Mouse (Mus musculus): Measurements from ENCODE around the gene Edem3. TPM values are rescaled to one million over a fixed set of nuclear protein-coding genes. Genes with fewer than 3 reads are reported as not detected.

Gene Edem3
- polyA plus RNA-seq, 1 experiment, result 19.9 TPM

DNA sequence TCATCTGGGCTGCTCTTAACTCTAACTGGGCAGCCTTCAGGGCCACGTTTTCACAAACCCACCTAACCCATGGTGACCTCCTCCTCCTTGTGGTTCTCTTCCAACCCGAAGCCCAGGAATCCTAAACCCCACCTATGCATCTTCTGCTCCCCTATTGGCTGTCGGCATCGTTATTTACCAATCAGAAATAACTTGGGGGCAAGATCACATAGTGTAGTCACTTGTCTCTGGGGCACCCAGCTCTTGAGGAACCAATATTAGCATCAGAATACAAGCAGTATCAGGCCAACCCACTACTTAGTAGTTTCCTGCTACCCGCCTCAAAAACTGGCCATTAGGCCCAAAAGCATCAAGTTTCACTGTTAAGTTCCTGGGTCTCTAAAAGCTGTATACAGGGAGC, 42.5 kb upstream of the Edem3 start:
- Histone ChIP-seq H3K4me1 (ENCODE audit: control insufficient read depth, insufficient read depth, low read length) (no peaks in the 10 kb centered on the region), H3K27ac (ENCODE audit: insufficient read depth, low read length) (no peak overlapping the region), H3K4me3 (replicated peaks; ENCODE audit: insufficient read depth, low read depth, low read length) (no peak overlapping the region), H3K27me3 (ENCODE audit: control insufficient read depth, insufficient read depth, low read length) (no peaks in the 10 kb centered on the region)
- WGBS, result 67% methylated on average over 5 of the region's 5 CpGs
- TF ChIP-seq CTCF (IDR thresholded peaks at IDR 0.05; ENCODE audit: borderline replicate concordance, insufficient read depth, low read depth, low read length), result no peak
- TF ChIP-seq POLR2A (IDR thresholded peaks at IDR 0.05; ENCODE audit: borderline replicate concordance, insufficient read depth, low read length), result no peak
- DNase-seq, result no peak

GRCm38 (mm10) chr1:151713622-151714021, 41.5 kb upstream of the Edem3 start:
- no peak overlapping the region for H3K4me3 ChIP-seq (replicated peaks; ENCODE audit: insufficient read depth, low read depth, low read length)
- no peaks in the 10 kb centered on the region for H3K4me1 ChIP-seq (ENCODE audit: control insufficient read depth, insufficient read depth, low read length)
- H3K27me3 ChIP-seq (ENCODE audit: control insufficient read depth, insufficient read depth, low read length), result no peaks in the 10 kb centered on the region
- DNase-seq, result no peak
- TF ChIP-seq CTCF (IDR thresholded peaks at IDR 0.05; ENCODE audit: borderline replicate concordance, insufficient read depth, low read depth, low read length) (no peak), POLR2A (IDR thresholded peaks at IDR 0.05; ENCODE audit: borderline replicate concordance, insufficient read depth, low read length) (no peak)
- H3K27ac ChIP-seq (ENCODE audit: insufficient read depth, low read length), result no peak overlapping the region

DNA sequence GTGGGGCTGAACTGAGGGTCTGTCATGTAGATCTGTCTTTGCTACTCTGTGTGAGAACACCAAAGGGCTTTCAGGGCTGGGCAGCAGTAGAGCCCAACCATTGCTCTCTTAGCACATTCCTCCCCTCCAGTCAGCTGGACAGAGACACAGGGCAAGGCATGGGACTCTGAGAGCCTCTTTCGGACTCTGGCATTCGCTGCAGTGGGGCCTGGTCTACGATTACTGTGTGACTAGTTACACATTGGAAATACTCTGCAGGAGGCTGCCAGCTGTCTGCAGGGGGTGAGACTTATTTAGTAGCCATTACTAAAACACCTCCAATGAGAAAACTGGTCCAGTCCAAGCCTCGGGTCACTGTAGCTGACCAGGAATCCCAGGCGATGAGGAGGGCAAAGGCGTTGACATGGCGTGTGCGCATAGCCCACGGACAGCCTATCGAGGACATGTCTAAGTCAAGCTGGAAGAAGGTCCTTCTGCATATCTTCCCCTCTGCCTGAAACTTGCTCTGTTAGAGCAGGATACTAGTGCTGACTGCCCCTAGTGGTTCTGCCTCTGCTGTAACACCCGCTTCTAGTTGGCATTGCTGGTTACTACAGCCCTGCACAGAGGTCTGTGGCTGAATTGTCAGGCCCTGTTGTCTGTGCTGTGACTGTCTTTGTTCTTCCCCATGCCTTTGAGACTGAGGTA, 39.0 kb upstream of the Edem3 start:
- DNase-seq, result no peak
- no peaks in the 10 kb centered on the region for H3K27me3 ChIP-seq (ENCODE audit: control insufficient read depth, insufficient read depth, low read length)
- H3K27ac ChIP-seq (ENCODE audit: insufficient read depth, low read length), result no peak overlapping the region
- peaks cover 13% of the 10 kb centered on the region for H3K4me1 ChIP-seq (ENCODE audit: control insufficient read depth, insufficient read depth, low read length)
- 68% methylated on average over 11 of the region's 11 CpGs for WGBS
- H3K4me3 ChIP-seq (replicated peaks; ENCODE audit: insufficient read depth, low read depth, low read length), result no peak overlapping the region
- TF ChIP-seq CTCF (IDR thresholded peaks at IDR 0.05; ENCODE audit: borderline replicate concordance, insufficient read depth, low read depth, low read length), result no peak
- no peak for TF ChIP-seq POLR2A (IDR thresholded peaks at IDR 0.05; ENCODE audit: borderline replicate concordance, insufficient read depth, low read length)

- Histone ChIP-seq H3K4me3 (replicated peaks; ENCODE audit: insufficient read depth, low read depth, low read length) (no peak overlapping the region), H3K27me3 (ENCODE audit: control insufficient read depth, insufficient read depth, low read length) (no peaks in the 10 kb centered on the region), H3K27ac (ENCODE audit: insufficient read depth, low read length) (no peak overlapping the region), H3K4me1 (ENCODE audit: control insufficient read depth, insufficient read depth, low read length) (peaks cover 17% of the 10 kb centered on the region)
- WGBS, result 85% methylated on average over 5 of the region's 5 CpGs
- TF ChIP-seq POLR2A (IDR thresholded peaks at IDR 0.05; ENCODE audit: borderline replicate concordance, insufficient read depth, low read length), result no peak
- TF ChIP-seq CTCF (IDR thresholded peaks at IDR 0.05; ENCODE audit: borderline replicate concordance, insufficient read depth, low read depth, low read length), result no peak
- DNase-seq, result no peak
These were observed 37.5 kb upstream of the Edem3 start for GRCm38 (mm10) chr1:151717624-151718023.

GRCm38 (mm10) chr1:151718575-151718974, 36.6 kb upstream of the Edem3 start:
- H3K27me3 ChIP-seq (ENCODE audit: control insufficient read depth, insufficient read depth, low read length), result no peaks in the 10 kb centered on the region
- TF ChIP-seq POLR2A (IDR thresholded peaks at IDR 0.05; ENCODE audit: borderline replicate concordance, insufficient read depth, low read length) (no peak), CTCF (IDR thresholded peaks at IDR 0.05; ENCODE audit: borderline replicate concordance, insufficient read depth, low read depth, low read length) (no peak)
- 97% methylated on average over 8 of the region's 8 CpGs for WGBS
- H3K27ac ChIP-seq (ENCODE audit: insufficient read depth, low read length), result no peak overlapping the region
- H3K4me3 ChIP-seq (replicated peaks; ENCODE audit: insufficient read depth, low read depth, low read length), result no peak overlapping the region
- no peak for DNase-seq
- H3K4me1 ChIP-seq (ENCODE audit: control insufficient read depth, insufficient read depth, low read length), result peaks cover 17% of the 10 kb centered on the region

- H3K27me3 ChIP-seq (ENCODE audit: control insufficient read depth, insufficient read depth, low read length), result no peaks in the 10 kb centered on the region
- TF ChIP-seq POLR2A (IDR thresholded peaks at IDR 0.05; ENCODE audit: borderline replicate concordance, insufficient read depth, low read length) (no peak), CTCF (IDR thresholded peaks at IDR 0.05; ENCODE audit: borderline replicate concordance, insufficient read depth, low read depth, low read length) (no peak)
- DNase-seq, result peak in 1 of 2 experiments; percentile 18
- 31% methylated on average over 5 of the region's 5 CpGs for WGBS
- no peak overlapping the region for H3K4me3 ChIP-seq (replicated peaks; ENCODE audit: insufficient read depth, low read depth, low read length)
- peaks cover 17% of the 10 kb centered on the region for H3K4me1 ChIP-seq (ENCODE audit: control insufficient read depth, insufficient read depth, low read length)
- no peak overlapping the region for H3K27ac ChIP-seq (ENCODE audit: insufficient read depth, low read length)
These were observed 35.3 kb upstream of the Edem3 start for GRCm38 (mm10) chr1:151719911-151720310.

- Histone ChIP-seq H3K27ac (ENCODE audit: insufficient read depth, low read length) (no peak overlapping the region), H3K4me1 (ENCODE audit: control insufficient read depth, insufficient read depth, low read length) (peaks cover 17% of the 10 kb centered on the region), H3K4me3 (replicated peaks; ENCODE audit: insufficient read depth, low read depth, low read length) (no peak overlapping the region), H3K27me3 (ENCODE audit: control insufficient read depth, insufficient read depth, low read length) (no peaks in the 10 kb centered on the region)
- no peak for TF ChIP-seq CTCF (IDR thresholded peaks at IDR 0.05; ENCODE audit: borderline replicate concordance, insufficient read depth, low read depth, low read length)
- no peak for TF ChIP-seq POLR2A (IDR thresholded peaks at IDR 0.05; ENCODE audit: borderline replicate concordance, insufficient read depth, low read length)
- DNase-seq, result no peak
- WGBS, result 70% methylated on average over 2 of the region's 2 CpGs
These were observed 34.6 kb upstream of the Edem3 start for GRCm38 (mm10) chr1:151720566-151720965.

DNA sequence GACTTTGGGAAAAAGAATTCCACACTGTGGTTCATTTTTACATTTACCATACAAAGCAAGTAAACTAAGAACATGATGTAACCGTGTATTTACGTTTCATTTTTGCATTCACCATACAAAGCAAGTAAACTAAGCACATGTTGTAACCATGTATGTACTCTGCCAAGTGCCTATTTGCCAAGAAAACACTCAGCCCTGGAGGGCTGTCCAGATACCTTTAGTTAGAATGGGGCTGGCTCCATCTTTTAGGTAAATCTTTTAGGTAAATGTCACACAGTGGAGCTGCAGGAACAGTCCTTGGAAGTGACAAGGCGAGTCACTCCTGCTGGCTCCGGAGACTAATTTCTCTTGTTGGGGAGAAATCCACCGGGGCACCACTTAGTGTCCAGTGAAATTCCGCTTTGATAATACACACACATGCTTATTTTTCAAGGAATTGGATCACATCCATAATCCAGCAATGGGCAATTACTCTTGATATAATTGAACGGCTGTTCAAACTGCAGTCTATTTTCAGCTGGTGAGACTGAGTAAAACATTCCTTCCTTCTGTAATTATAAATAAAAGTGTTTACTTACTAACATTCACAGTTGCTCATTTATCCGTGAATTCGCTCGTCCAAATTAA, 33.7 kb upstream of the Edem3 start:
- Histone ChIP-seq H3K27ac (ENCODE audit: insufficient read depth, low read length) (no peak overlapping the region), H3K4me3 (replicated peaks; ENCODE audit: insufficient read depth, low read depth, low read length) (no peak overlapping the region), H3K27me3 (ENCODE audit: control insufficient read depth, insufficient read depth, low read length) (no peaks in the 10 kb centered on the region), H3K4me1 (ENCODE audit: control insufficient read depth, insufficient read depth, low read length) (peaks cover 17% of the 10 kb centered on the region)
- WGBS, result 22% methylated on average over 10 of the region's 10 CpGs
- TF ChIP-seq POLR2A (IDR thresholded peaks at IDR 0.05; ENCODE audit: borderline replicate concordance, insufficient read depth, low read length), result no peak
- no peak for TF ChIP-seq CTCF (IDR thresholded peaks at IDR 0.05; ENCODE audit: borderline replicate concordance, insufficient read depth, low read depth, low read length)
- DNase-seq, result peak in 1 of 2 experiments; percentile 6
